Mouse (Mus musculus) megakaryocyte, adult 5-6 weeks (primary cell): ENCODE results near the gene Fam32a. TPM values are rescaled to one million over a fixed set of nuclear protein-coding genes. Genes with fewer than 3 reads are reported as not detected.

Experiments
- ATAC-seq: 2 replicates; pipeline ENCODE4 v1.8.0; 2016; ENCODE audit warnings: mild to moderate bottlenecking, inconsistent platforms; ENCODE audit not compliant: poor library complexity, severe bottlenecking
- total RNA-seq, 2 experiments: library from RNA; stranded (forward) in 1 of 2; stranded (reverse) in 1 of 2; fragments of 153-499, 151-499 nt in 1 of 2; fragments of 221-1000, 200-1000 nt in 1 of 2; gene quantifications; 2 replicates each; pipeline versions ENCODE4 v1.2.3 to v1.2.4; 2015 to 2017

Fam32a gene
- total RNA-seq, 2 experiments from 2014 or later, result 62.0 to 69.3 TPM

- peak; percentile 83 for ATAC-seq
Measured at GRCm38 (mm10) chr8:72239499-72240402, 20.2 kb downstream of the Fam32a start, which contains the start of gene Ap1m1. Gene Ap1m1, plus strand, starts transcription at chr8:72240018.

- ATAC-seq, result peak; percentile 17; the same call in 1 of the 2 replicates
Measured at GRCm38 (mm10) chr8:72240403-72240763, 20.9 kb downstream of the Fam32a start.

DNA sequence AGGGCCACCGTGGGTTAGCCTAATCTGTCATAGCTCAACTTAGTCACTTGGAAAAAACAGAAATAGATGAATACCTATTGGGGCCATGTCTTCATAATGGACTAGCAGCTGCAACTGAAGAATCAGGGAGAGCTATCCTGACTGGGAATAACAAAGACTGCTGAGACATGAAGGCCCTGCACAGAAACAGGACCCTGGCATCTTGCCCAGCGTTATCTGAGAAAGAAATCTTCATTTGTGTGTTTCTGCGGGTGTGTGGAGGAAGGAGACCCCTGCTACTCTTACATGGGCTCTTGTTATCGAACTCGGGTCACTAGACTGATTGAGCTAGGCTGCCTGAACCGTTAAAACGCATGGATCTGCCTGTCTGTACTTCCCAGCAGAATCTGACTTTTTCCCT, 21.4 kb downstream of the Fam32a start:
- ATAC-seq, result no peak

GRCm38 (mm10) chr8:72242226-72242625, 22.7 kb downstream of the Fam32a start:
- ATAC-seq, result no peak

DNA sequence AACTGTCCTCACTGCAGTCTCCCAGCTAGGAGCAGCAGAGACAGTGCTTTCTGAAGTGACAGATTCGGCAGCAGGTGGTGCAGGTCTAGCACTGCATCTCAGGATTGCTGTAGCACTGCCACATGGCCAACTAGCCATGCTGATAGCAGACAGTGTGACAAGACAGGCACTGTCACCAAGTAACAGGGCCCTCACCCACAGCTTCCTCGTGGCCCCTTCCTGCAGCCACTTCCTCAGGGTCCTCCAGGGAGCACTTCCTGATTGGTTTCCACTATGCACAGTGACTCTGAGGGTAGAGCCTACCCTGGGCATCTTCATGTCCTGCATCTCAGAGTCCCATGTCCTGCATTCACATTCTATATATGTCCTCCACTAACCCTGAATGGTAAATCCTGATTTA, 25.1 kb downstream of the Fam32a start:
- ATAC-seq, result 0 out of 2 replicates have a peak, but pooled peaks have one; percentile 6

- ATAC-seq, result peak; percentile 43; the same call in 1 of the 2 replicates
Measured at GRCm38 (mm10) chr8:72257171-72257901, 37.8 kb downstream of the Fam32a start.

GRCm38 (mm10) chr8:72257902-72258238, 38.3 kb downstream of the Fam32a start:
- no peak for ATAC-seq

DNA sequence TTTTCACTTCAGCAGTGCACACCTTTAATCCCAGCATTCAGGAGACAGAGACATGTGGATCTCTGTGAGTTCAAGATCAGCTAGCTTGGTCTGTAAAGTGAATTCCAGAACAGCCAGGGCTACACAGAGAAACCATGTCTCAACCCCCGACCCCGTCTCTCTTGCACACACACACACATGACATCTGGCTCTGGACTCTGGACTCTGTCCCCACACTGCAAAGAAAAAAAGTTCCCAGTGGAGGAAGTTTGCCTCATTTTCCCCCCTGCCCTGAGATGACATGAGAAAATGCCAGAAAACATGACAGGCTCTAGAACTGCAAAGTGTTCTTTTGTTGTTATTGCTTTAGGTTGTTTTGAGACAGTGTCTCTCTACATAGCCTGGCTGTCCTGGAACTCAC, 40.3 kb downstream of the Fam32a start:
- no peak for ATAC-seq

DNA sequence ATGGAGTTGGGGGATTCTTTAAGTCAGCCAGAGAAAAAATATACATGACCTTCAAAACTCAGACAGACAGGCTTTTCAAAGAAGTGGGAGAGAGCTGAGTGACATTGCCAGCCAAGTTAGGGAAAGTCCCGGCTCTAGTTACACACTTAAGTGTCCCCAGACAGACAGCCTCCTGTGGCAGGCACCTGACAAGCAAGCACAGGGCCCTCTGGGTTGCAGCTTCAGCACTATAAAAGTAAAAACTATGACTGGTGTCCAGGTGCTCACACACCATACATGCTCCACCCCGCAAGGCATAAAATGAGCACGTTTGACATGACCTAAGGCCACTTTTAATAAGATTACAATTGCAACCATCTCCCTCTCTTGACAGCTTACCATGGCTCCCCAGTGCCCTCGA, 41.1 kb downstream of the Fam32a start:
- ATAC-seq, result no peak

DNA sequence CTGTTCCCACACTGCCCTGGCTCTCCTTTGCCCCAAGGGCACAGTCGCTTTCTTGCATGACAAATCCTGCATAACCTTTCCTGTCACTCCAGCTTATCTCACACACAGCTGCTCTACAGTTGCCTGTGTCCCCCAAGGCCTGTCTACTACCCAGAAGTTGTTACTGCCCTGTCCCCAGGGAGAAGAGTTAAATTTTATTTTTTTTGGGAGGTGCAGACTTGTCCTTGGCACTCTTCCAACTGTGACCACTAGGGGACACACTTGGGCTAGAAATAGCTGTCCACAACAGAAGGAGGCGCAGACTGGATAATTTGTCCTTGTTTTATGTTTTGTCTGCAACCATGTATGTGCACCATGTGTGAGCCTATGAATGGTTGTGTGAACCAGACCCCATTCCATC, 41.5 kb downstream of the Fam32a start:
- peak; percentile 85 for ATAC-seq

DNA sequence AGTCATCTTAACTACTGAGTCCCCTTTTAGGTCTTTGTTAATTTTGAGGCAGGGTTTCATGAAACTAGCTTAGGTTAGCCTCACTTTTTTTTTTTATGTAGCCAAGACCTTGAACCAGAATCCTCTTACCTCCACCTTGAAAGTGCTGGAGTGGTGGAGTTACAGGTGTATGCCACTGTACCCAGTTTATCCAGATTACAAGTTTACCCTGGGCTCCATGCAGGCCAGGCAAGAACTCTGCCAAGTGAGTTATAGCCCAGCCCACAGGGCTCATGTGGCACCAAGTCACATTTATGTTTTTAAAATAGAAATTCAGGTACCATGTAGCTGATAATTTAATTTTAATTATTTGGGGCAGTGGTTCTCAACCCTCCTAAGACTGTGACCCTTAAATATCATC, 41.9 kb downstream of the Fam32a start:
- ATAC-seq, result no peak

DNA sequence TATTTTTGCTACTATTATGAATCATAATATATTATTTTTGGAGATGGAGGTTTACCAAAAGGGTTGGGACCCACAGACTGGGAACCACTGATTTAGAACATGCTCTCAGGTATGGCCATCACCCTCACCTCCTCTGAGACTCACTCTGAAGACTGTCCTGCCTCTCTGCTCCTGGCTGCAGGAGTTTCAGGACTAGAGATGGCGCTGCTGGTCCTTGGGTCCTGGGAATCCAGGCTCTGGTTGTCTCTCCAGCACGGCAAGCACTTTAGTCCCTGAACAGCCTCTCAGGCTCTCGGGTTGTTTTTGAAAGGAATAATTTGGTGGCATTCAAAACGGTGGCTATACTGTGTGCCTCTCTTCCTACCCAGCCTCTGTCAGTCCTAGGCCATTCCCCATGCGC, 42.3 kb downstream of the Fam32a start:
- ATAC-seq, result no peak

- no peak for ATAC-seq
Measured at GRCm38 (mm10) chr8:72262756-72263155, 43.2 kb downstream of the Fam32a start.

GRCm38 (mm10) chr8:72263451-72263850, 43.9 kb downstream of the Fam32a start:
- no peak for ATAC-seq

DNA sequence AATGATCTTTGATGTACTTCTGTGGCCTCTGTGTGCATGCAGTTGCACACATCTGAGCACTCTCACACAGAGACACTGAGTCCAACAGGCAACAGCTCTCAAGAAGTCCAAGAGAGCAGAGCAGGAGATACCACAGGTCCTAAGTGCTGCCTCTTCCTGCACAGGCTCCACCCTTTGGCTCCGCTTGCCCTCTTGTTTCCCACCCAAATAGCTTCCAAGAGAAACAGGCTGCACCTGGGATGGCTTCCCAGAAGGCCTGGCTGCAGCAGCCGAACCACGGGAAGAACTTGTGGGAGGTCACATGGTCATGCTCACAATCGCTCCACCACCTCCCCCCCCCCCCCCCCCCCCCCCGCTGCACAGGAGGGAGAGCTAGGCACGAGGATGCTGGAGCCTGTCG, 45.8 kb downstream of the Fam32a start:
- ATAC-seq, result no peak

DNA sequence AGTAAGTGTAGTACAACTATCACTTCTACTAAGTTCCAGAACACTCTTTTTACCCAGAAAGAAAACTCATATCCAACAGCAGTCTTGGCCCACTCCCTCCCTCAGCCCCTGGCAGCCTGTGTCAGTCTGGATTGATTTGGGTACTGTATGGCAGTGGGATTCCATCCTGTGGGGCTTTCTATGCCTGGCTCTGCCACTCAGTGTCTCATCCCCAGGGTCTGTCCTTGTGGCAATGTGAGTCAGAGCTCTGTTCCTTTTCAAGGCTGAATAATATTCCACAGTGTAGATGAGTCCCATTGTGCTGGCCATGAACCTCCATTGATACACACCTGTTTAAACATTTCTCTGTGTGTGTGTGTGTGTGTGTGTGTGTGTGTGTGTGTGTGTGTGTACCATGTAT, 47.1 kb downstream of the Fam32a start:
- no peak for ATAC-seq

GRCm38 (mm10) chr8:72267106-72267505, 47.6 kb downstream of the Fam32a start:
- no peak for ATAC-seq

- peak; percentile 77 for ATAC-seq
Measured at GRCm38 (mm10) chr8:72268356-72268755, 48.8 kb downstream of the Fam32a start.

- ATAC-seq, result no peak
Measured at GRCm38 (mm10) chr8:72270606-72271005, 51.1 kb downstream of the Fam32a start.

DNA sequence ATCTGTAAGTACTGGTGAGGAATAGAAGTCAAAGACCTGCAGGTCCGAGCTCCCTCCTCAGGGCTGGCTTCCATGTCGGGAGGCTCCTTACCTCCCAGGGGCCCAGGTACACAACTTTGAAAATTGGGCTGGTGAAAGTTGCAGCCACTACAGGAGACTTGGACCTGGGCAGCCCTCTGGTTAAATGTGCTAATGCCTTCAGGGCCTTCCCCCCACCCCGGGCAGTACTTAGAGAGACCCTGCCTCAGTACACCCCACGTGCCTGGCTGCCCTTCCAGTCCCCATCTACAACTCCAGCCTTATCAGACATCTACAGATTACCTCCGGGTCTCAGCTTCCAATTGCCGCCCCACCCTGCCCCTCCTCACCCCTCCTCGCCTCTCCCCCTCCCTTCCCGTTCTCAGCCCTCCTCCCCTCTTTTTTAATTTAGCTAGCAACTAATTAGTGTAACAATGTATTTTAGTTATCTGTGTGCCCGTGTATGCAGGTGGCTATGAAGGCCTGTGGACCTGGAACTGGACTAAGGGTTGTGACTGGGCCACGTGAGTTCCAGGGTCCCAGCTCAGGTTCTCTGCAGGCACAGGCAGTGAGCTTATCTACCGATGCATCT, 51.6 kb downstream of the Fam32a start:
- ATAC-seq, result no peak

DNA sequence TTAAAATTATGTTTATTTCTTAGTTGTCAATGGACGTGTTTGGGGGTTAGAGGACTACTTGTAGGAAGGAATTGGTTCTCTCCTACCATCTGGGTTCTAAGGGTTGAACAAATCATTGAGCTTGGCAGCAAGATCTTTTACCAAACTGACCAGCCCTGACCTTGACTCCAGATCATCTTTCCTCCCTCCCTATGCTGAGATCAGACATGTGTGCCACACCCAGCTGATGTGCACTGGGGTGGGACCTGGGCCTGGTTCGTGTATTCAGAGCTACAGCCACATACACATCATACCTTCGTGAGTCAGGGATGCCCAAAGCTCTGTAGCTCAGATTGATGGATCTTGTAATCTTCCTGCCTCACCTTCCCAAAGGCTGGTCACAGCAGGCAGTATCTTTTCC, 52.2 kb downstream of the Fam32a start:
- ATAC-seq, result no peak

DNA sequence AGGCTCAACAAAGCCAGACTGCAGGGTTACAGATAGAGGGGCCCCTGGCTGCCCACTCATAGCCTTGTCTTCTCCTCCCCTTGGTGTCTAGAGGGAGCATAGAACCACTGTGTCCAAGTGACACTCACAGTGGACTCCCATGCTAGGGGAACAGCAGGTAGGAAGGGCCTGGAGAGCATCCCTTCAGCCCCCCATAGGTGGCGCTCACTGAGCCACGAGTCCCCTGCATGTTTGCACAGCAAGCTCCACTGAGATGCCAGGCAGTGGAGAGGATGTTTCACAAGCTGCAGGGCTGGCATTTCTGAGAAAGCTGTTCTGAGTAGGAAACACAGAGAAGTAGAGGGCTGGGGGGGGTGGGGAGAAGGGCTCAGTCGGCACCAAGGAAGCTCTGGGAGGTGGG, 52.8 kb downstream of the Fam32a start:
- ATAC-seq, result peak; percentile 89
